ENCODE assay signal across 18 mouse cellular contexts in genomic region chr11:93102321-93102720, GRCm38 (mm10). TPM values are rescaled to one million over a fixed set of nuclear protein-coding genes. Genes with fewer than 3 reads are reported as not detected.
A peak's percentile ranks its signal among the peaks of the same experiment; 100 is the strongest.
DNase-seq lines count a peak whose midpoint lies in the region; ATAC-seq and TF ChIP-seq lines count a peak whose summit lies in the region.
"Had no signal": no experiment of that assay in that cellular context is flagged by ENCODE, and none has a peak within 500 bp of the region (broad histone marks: within the 10 kb centered on the region; RNA-seq: fewer than 3 reads in every experiment).

No protein-coding gene starts in this region.

- no peaks in the 10 kb centered on the region for H3K27me3 ChIP-seq in cerebellum, adult 2 months (ENCODE audit: control insufficient read depth, insufficient read depth, low read length)
- peaks cover 48% of the 10 kb centered on the region for H3K27me3 ChIP-seq in neural tube, embryonic 12.5 days (replicated peaks)
- peaks cover 3% of the 10 kb centered on the region; the same call in 1 of the 2 replicates for H3K27me3 ChIP-seq in midbrain, embryonic 15.5 days (replicated peaks)
- H3K27me3 ChIP-seq: CH12.LX had no signal

- DNase-seq in cerebellum, adult 2 months: peak; percentile 54
- no peak for DNase-seq in cerebellum, adult 11 months
- DNase-seq in neural tube, embryonic 10.5 days (ENCODE audit: extremely low spot score, low spot score): no peak
- no peak for DNase-seq in kidney, postnatal 14 days
- DNase-seq in heart, postnatal 14 days: no peak
- DNase-seq: forebrain, postnatal 0 days; gastrocnemius, postnatal 10 days; heart, adult 2 months; kidney, adult 8-10 months; kidney, postnatal 36 days; lung, postnatal 10 days; thymus, postnatal 36 days had no signal

- H3K9ac ChIP-seq in neural tube, embryonic 12.5 days: no peak overlapping the region
- no peak overlapping the region for H3K9ac ChIP-seq in midbrain, embryonic 15.5 days
- H3K9ac ChIP-seq: forebrain, postnatal 0 days; liver, embryonic 15.5 days had no signal

- H3K9me3 ChIP-seq in neural tube, embryonic 12.5 days: no peaks in the 10 kb centered on the region
- H3K9me3 ChIP-seq in midbrain, embryonic 15.5 days: no peaks in the 10 kb centered on the region
- H3K9me3 ChIP-seq: liver, embryonic 15.5 days had no signal

- intact Hi-C loops in heart, postnatal 14 days (cut with DNase I): no loop called here

- peak overlapping the region; percentile 33; the same call in 1 of the 2 replicates for H3K4me2 ChIP-seq in neural tube, embryonic 12.5 days (replicated peaks)
- H3K4me2 ChIP-seq in midbrain, embryonic 15.5 days: peak overlapping the region; percentile 92
- H3K4me2 ChIP-seq: liver, embryonic 15.5 days had no signal

- peak overlapping the region; percentile 96 for H3K27ac ChIP-seq in cerebellum, adult 2 months (ENCODE audit: insufficient read depth, low read length)
- H3K27ac ChIP-seq in neural tube, embryonic 12.5 days: no peak overlapping the region
- no peak overlapping the region for H3K27ac ChIP-seq in midbrain, embryonic 15.5 days
- H3K27ac ChIP-seq: heart, adult 2 months; liver, embryonic 15.5 days had no signal

- H3K4me1 ChIP-seq in cerebellum, adult 2 months (ENCODE audit: control insufficient read depth, insufficient read depth, low read length): peaks cover 7% of the 10 kb centered on the region; the same call in 1 of the 2 replicates
- peaks cover 20% of the 10 kb centered on the region for H3K4me1 ChIP-seq in neural tube, embryonic 12.5 days
- peaks cover 25% of the 10 kb centered on the region for H3K4me1 ChIP-seq in midbrain, embryonic 15.5 days
- H3K4me1 ChIP-seq: liver, embryonic 15.5 days had no signal

- TF ChIP-seq CTCF in cerebellum, adult 2 months (IDR thresholded peaks at IDR 0.05; ENCODE audit: borderline replicate concordance, insufficient read depth, low read depth, low read length): no peak

- no peak for TF ChIP-seq POLR2A in cerebellum, adult 2 months (IDR thresholded peaks at IDR 0.05; ENCODE audit: borderline replicate concordance, insufficient read depth, low read length)

- no peak for ATAC-seq in neural tube, embryonic 12.5 days (ENCODE audit: low FRiP score, low read depth)
- ATAC-seq in midbrain, embryonic 15.5 days (replicated peaks): no peak
- ATAC-seq: forebrain, postnatal 0 days had no signal

- peak overlapping the region; percentile 73 for H3K4me3 ChIP-seq in cerebellum, adult 2 months (replicated peaks; ENCODE audit: insufficient read depth, low read depth, low read length)
- H3K4me3 ChIP-seq in neural tube, embryonic 12.5 days: no peak overlapping the region
- peak overlapping the region; percentile 79 for H3K4me3 ChIP-seq in midbrain, embryonic 15.5 days
- H3K4me3 ChIP-seq: erythroblast, embryonic 14.5 days; heart, adult 2 months; liver, embryonic 15.5 days; megakaryocyte, embryonic 14.5 days had no signal

- H3K36me3 ChIP-seq in neural tube, embryonic 12.5 days: no peaks in the 10 kb centered on the region
- H3K36me3 ChIP-seq in midbrain, embryonic 15.5 days (replicated peaks): no peaks in the 10 kb centered on the region
- H3K36me3 ChIP-seq: liver, embryonic 15.5 days had no signal

- WGBS in cerebellum, adult 2 months: 17% methylated on average over 9 of the region's 9 CpGs
- WGBS in neural tube, embryonic 12.5 days: 85% methylated on average over 9 of the region's 9 CpGs
- WGBS in midbrain, embryonic 15.5 days: 79% methylated on average over 9 of the region's 9 CpGs

RNA-seq across cellular contexts. Expression of gene Car10, which starts 4.5 kb away (rescaled TPM):
- polyA plus RNA-seq in cerebellum, adult 2 months (2012; rRNA removed): 92.4 and 100 TPM in 2 replicates
- polyA plus RNA-seq in neural tube, embryonic 12.5 days (2016; fragmentation: Nextera tagmentation; extraction: Ambion mirVana): 10.7 and 12.5 TPM in 2 replicates
- 41.7 and 47.7 TPM in 2 replicates for polyA plus RNA-seq in midbrain, embryonic 15.5 days (2015; fragmentation: Nextera tagmentation; extraction: Ambion mirVana)
- total RNA-seq in heart, postnatal 14 days (2021): not detected
- total RNA-seq: CH12.LX; heart, adult 2 months had no signal
- polyA plus RNA-seq: erythroblast, embryonic 14.5 days; heart, adult 2 months; liver, embryonic 15.5 days had no signal

Comparison
In these comparisons a context has a peak if more than half of its experiments do, and no peak if none do; other contexts are left out.
1. DNase-seq: peak in cerebellum, adult 2 months (2 of 2); none in cerebellum, adult 11 months (single experiment), neural tube, embryonic 10.5 days (single experiment), kidney, postnatal 14 days (single experiment) and heart, postnatal 14 days (0 of 2).